Mouse (Mus musculus) macrophage (primary cell): ENCODE measurements around the gene Lgr6. TPM values are rescaled to one million over a fixed set of nuclear protein-coding genes. Genes with fewer than 3 reads are reported as not detected.

Experiments
- H3K27ac ChIP-seq: fragments of 350-480 bp; formaldehyde crosslinking; 2 replicates; pipeline ENCODE4 v1.9.0; 2021
- H3K36me3 ChIP-seq: fragments of 350-480 bp; formaldehyde crosslinking; 2 replicates; pipeline ENCODE4 v1.9.0; 2021; ENCODE audit errors: inconsistent target
- H3K4me3 ChIP-seq: fragments of 350-480 bp; formaldehyde crosslinking; 2 replicates; pipeline ENCODE4 v1.9.0; 2021; ENCODE audit errors: inconsistent target
- H3K79me2 ChIP-seq: fragments of 350-480 bp; formaldehyde crosslinking; 2 replicates; pipeline ENCODE4 v1.9.0; 2021; ENCODE audit errors: inconsistent target
- WGBS: methylation state at CpG from one replicate; pipeline ENCODE4 v1.1.7; 2026; ENCODE audit warnings: inconsistent platforms; ENCODE audit not compliant: missing documents; 5-methylcytosine and 5-hydroxymethylcytosine counted together
- polyA plus RNA-seq: library from polyadenylated mRNA; stranded (reverse); fragments of 250-400 nt; gene quantifications from 3 replicates; pipeline ENCODE4 v1.2.4, GENCODE M21; 2018; ENCODE audit warnings: inconsistent platforms

Lgr6 gene
- polyA plus RNA-seq, 1 experiment from 2014 or later, result not detected

DNA sequence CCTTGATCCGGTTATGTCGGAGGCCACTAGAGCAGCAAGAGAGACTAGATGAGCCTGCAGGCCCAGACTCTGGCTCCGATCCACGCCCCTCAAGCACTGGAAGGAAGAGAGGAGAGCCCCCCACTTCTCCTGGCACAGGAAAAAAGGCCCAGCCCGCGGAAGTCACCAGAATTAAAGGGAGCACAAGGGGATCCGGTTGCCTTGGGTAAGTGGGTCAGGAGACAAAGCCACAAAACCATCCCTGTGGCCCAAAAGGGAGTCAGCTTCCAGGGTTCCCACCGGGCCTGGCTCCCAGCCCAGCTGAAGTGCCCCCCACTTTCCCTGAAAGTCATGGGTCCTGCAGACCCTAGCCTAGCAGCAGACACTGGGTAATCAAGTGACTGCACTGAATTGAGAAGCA, 106.8 kb downstream of the Lgr6 start:
- H3K36me3 ChIP-seq, result no peaks in the 10 kb centered on the region
- 79% methylated on average over 8 of the region's 8 CpGs for WGBS
- H3K4me3 ChIP-seq, result no peak overlapping the region
- no peak overlapping the region for H3K27ac ChIP-seq
- H3K79me2 ChIP-seq, result no peaks in the 10 kb centered on the region

DNA sequence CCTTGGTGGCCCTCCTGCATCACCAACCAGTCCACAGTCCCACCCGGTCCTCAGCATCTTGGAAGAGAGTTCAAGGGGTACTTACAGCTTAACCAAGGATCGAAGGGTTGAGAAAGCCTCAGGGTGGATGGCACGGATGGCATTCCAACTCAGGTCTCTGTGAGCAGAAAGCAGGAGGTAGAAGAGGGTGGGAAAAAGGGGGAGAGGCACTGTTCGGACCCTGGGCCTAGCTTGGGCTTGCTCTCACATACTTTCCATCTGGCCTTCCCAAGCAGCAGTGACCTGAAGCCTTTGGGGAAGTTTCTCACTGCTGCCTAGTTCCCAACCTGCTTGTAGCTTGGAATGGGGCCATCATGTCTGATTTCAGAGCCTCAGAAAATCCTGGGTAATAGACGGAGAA, 107.5 kb downstream of the Lgr6 start:
- H3K4me3 ChIP-seq, result no peak overlapping the region
- H3K36me3 ChIP-seq, result no peaks in the 10 kb centered on the region
- H3K79me2 ChIP-seq, result no peaks in the 10 kb centered on the region
- H3K27ac ChIP-seq, result no peak overlapping the region
- 92% methylated on average over 4 of the region's 5 CpGs for WGBS

DNA sequence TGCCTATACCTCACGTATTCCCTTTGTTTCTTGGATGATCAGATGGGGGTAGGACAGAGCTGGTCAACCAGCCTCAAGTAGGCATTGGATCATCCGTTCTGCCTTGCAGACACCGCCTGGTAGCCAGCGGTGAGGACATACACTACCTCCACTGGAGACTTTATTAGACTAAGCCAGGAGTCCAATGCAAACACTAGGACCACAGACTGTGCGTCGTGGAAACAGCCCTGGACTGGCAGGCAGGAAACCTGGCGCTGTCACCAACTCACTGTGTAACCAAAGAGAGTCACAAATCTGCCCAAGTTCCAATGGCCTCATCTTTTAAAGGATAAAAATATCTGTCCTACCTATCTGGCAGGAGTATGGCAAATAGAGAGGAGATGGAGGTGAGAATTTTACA, 108.6 kb downstream of the Lgr6 start:
- WGBS, result 85% methylated on average over 7 of the region's 7 CpGs
- H3K4me3 ChIP-seq, result no peak overlapping the region
- no peak overlapping the region for H3K27ac ChIP-seq
- no peaks in the 10 kb centered on the region for H3K79me2 ChIP-seq
- no peaks in the 10 kb centered on the region for H3K36me3 ChIP-seq

DNA sequence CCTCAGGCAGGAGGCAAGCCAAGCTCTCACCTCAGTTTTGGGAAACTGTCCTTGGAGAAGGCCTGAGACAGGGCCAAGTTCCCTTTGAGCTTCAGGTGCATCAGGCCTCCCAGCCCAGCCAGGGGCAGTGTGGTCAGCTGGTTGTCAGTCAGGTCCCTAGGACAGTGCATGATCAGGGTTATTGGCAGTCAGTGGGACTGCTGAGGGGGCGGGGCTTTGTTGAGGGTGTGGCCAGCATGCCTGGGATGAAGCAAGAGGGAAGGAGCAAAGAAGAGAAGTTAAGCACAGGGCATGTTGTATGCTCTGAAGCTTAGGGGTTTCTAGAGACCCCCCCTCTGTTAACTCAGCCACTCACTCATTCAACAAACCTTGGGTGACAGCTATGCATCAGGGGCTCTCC, 109.1 kb downstream of the Lgr6 start:
- Histone ChIP-seq H3K79me2 (no peaks in the 10 kb centered on the region), H3K36me3 (no peaks in the 10 kb centered on the region), H3K27ac (no peak overlapping the region), H3K4me3 (no peak overlapping the region)
- 21% methylated on average over 1 of the region's 1 CpGs for WGBS

DNA sequence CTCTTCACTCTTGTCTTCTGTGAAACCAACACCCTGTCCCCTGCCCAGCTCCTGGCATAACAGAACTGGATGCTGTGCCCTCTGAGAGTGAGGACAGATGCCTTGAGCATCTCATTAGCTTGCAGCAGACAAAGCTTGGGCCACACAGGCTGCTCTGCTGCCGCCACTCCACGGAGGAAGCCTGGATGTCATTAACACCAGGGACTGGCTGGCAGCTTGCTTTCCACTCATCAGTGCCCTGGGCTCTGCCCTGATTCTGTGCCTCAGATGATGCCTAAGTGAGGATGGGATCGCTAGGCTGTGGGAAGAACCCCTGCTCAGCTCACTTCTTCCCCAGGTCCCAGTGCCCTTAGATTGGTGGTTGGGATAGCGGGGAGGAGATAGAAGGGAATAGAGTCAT, 109.6 kb downstream of the Lgr6 start:
- H3K4me3 ChIP-seq, result no peak overlapping the region
- WGBS, result 98% methylated on average over 4 of the region's 4 CpGs
- no peaks in the 10 kb centered on the region for H3K79me2 ChIP-seq
- H3K36me3 ChIP-seq, result no peaks in the 10 kb centered on the region
- H3K27ac ChIP-seq, result no peak overlapping the region

DNA sequence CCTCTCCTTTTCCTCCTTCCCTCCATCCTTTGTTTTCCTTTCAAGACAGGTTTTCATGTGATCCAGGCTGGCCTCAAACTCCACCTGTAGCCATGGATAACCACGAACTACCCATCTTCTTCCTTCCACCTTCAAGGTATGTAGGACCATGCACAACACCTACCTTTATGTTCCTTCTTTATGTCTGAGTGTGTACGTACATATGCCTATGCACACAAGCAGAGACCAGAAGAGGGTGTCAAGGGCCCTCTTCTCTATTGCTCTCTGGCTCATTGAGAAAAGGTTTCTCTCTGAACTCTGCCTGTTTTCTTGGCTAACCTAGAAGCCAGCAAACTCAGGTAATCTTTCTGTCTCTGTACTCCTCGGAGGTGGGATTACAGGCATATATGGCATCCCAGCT, 110.3 kb downstream of the Lgr6 start:
- no peak overlapping the region for H3K4me3 ChIP-seq
- H3K79me2 ChIP-seq, result no peaks in the 10 kb centered on the region
- no peak overlapping the region for H3K27ac ChIP-seq
- WGBS, result 87% methylated on average over 3 of the region's 3 CpGs
- H3K36me3 ChIP-seq, result no peaks in the 10 kb centered on the region

DNA sequence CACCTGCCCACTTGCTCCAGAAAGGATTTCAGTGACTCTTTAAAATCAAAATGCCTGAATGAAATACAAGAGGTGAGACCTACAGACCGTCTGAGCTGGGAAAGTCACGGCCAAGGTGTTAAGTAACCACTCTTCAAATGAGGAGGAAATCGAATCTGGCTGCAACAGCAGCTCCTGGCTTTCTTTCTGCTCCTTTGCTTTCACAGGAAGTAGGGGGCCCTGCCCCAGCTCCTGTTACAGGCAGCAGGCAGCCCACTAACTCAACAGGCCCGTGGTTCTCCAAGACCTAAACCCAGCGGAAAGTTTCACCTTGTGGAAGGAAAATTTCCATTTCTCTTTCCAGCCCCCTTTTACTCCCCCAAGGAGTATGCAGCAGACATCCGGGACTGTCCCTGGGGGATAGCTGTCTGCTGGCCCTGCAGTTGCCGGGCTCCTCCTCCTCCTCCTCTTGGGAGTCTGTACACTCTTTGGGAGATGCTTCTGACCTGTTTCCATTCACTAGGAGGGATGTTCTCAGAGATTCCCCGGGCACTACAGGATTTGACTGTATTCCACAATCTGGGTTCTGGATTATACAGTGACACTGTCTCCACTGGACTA, 112.9 kb downstream of the Lgr6 start:
- H3K79me2 ChIP-seq, result no peaks in the 10 kb centered on the region
- no peaks in the 10 kb centered on the region for H3K36me3 ChIP-seq
- no peak overlapping the region for H3K4me3 ChIP-seq
- H3K27ac ChIP-seq, result no peak overlapping the region
- WGBS, result 41% methylated on average over 8 of the region's 8 CpGs

DNA sequence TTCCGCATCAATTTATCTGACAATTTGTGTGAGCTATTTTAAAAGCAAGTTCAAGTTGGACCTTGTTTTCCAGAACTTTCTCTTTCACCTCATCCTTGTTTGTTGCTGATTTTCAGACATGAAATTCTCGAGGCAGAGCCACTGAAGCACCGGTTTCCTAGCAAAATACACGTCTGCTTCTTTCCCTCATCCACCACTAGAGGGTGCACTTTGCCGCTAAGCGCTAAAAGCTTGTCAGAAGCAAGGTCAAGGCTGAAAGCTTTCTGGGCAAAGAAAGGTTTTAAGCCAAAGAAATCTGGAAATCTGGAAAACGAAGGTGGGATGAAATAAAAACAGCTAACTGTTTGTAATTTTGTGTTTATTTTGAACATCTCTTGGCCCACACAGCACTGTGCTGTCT, 115.7 kb downstream of the Lgr6 start:
- Histone ChIP-seq H3K79me2 (no peaks in the 10 kb centered on the region), H3K4me3 (no peak overlapping the region), H3K36me3 (no peaks in the 10 kb centered on the region), H3K27ac (no peak overlapping the region)
- 10% methylated on average over 7 of the region's 7 CpGs for WGBS

DNA sequence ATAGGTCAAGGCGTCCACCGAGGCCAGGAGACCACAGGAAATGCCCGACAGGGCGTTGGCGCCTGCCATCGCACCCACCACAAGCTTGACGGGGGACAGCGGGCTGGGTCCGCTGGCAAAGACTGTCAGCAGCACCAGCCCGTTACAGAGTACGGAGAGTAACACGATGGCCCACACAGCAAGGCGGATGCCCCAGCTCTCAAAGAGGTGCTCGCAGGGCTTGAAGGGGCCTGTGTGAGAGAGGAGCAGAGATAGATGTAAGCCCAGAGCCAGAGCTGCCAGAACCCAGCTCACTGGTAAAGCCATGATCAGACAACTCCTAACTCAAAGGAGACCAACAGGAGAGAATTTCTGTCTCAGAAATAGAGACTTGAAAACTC, 117.1 kb downstream of the Lgr6 start:
- 19% methylated on average over 14 of the region's 14 CpGs for WGBS
- no peak overlapping the region for H3K27ac ChIP-seq
- no peaks in the 10 kb centered on the region for H3K79me2 ChIP-seq
- H3K36me3 ChIP-seq, result no peaks in the 10 kb centered on the region
- H3K4me3 ChIP-seq, result no peak overlapping the region

DNA sequence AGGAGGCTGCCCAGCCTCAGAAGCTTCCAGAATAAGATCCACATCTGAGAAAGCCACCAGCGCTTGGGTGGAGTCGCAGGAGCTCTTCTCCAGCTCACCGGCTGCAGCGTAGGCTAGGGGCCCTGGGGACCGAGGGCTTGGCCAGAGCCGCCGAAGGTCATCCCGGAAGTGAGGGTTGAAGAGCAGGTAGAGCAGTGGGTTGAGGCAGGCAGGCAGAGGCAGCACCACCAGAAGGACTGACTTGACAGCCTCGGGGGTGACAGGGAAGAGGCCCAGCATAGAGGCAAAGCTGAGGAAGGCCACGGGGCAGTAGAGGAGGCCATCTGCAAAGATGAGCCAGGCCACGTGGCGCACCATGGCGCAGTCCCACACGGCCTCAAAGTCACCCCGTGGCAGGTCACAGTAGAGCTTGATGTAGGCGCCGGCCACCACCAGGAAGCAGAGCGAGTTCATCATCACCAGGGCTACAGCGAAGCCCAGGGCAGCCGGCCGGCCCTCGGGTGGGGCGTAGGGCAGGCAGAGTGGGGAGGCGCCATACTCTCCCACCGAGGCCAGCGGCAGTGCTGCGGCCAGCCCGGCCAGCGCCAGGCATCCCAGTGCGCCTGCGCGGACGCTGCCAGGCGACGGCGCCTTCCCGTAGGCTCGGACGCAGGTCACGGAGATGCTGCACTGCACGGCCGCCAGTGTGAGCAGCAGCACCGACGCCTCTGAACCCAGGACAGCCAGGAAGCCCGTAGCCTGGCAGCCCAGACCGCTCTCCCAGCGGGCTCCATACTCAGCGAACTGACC, 117.7 kb downstream of the Lgr6 start:
- Histone ChIP-seq H3K36me3 (no peaks in the 10 kb centered on the region), H3K27ac (no peak overlapping the region), H3K79me2 (no peaks in the 10 kb centered on the region), H3K4me3 (no peak overlapping the region)
- 26% methylated on average over 48 of the region's 48 CpGs for WGBS

DNA sequence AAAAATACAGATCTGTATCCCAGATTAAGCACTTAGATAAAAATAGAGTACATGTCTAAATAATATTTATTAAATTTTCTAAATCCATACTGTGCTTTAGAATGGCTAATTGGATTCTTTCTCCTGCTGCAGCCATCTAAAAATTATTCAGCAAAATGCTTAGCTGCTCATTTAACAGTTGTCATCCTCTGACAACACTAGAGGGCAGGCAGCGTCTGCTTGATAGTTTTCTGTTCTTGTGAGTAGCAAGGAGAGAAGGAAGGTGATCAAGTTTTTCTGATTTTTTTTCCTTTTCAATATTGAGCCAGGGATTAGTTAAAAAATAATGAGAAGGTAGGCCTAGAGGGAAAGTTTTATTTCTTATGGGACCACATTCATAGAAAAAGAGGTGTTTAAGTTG, 132.2 kb downstream of the Lgr6 start:
- H3K36me3 ChIP-seq, result no peaks in the 10 kb centered on the region
- no peak overlapping the region for H3K4me3 ChIP-seq
- H3K27ac ChIP-seq, result no peak overlapping the region
- no peaks in the 10 kb centered on the region for H3K79me2 ChIP-seq
- 92% methylated on average over 1 of the region's 1 CpGs for WGBS

DNA sequence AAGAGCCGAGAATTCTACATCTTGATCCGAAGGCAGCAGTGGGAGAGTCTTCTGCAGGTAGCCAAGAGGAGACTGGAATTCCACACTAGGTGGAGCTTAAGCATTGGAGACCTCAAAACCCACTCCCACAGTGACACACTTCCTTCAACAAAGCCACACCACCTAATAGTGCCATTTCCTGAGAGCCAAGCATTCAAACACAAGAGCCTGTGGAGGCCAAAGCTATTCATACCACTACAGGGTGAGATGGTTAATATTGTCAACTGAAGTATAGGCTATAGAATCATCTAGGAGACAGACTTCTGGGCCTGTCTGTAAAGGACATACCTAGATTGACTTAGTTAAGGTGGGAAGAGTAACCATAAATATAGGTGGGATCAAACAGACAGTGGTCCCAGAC, 139.6 kb downstream of the Lgr6 start:
- Histone ChIP-seq H3K36me3 (no peaks in the 10 kb centered on the region), H3K27ac (no peak overlapping the region), H3K4me3 (no peak overlapping the region), H3K79me2 (peaks cover 31% of the 10 kb centered on the region; the same call in 1 of the 2 replicates)
- 92% methylated on average over 2 of the region's 2 CpGs for WGBS

DNA sequence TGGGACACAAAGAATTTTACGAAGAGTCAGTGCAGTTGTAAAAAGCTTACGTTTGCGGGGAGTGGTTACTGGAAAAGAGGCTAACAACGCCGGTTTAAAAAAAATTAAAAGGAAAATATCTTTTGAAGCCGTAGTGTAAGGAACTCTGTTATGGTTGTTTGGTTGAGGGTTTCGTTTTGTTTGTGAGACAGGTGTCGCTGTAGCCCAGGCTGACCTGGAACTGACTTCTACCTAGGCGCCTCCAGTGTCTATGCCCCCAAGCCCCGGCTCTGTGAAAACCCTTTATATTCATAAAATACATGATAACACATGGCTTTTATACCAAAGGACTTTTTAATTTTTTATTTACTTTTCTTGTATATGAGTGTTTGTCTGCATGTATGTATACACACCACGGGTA, 142.3 kb downstream of the Lgr6 start:
- H3K79me2 ChIP-seq, result peaks cover 31% of the 10 kb centered on the region; the same call in 1 of the 2 replicates
- peak overlapping the region; percentile 78 for H3K4me3 ChIP-seq
- 5% methylated on average over 11 of the region's 11 CpGs for WGBS
- no peaks in the 10 kb centered on the region for H3K36me3 ChIP-seq
- H3K27ac ChIP-seq, result peak overlapping the region; percentile 32

DNA sequence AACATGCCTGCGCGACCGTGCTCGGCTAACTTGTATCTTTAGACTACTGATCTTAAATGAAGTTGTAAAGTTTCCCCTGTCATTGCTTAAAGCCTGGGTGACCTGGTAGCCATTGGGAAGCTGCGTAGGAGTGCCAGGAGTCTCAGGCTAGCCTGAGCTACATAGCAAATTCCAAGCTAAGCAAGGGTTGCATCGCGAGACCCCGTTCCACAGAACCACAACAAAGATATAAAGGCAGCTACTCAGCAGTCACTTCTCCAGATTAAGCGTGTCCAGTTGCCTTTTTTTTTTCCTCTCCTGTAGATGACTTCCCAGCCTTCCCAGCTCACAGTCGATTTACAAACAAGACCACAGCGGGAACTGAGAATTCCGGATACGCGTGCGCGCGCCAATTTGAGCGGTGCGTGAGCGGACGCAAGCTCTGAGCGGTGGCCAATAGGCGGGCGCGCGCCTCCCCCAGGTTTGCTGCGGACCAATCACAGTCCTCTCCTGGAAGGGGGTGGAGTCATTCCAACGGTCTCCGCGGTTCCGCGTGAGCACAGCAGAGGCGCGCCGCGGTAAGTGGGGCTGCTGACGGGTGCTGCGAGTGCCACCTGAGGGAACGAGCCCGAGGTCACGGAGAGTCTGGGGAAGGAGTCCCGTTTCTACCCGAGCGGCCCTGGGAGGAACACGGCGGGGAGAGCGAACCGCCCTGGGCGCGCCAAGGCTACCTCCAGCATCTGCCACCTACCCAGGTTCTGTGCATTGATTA, 142.8 kb downstream of the Lgr6 start, which contains the start of gene Ube2t:
TSS of gene Ube2t (plus strand) at position 513 of the 751 bp plus-strand sequence.
- Histone ChIP-seq H3K36me3 (no peaks in the 10 kb centered on the region), H3K27ac (peak within 1 kb of the TSS; percentile 32), H3K4me3 (peak within 1 kb of the TSS; percentile 78), H3K79me2 (peaks cover 31% of the 10 kb centered on the region; the same call in 1 of the 2 replicates)
- 2% methylated on average over 50 of the region's 50 CpGs for WGBS

DNA sequence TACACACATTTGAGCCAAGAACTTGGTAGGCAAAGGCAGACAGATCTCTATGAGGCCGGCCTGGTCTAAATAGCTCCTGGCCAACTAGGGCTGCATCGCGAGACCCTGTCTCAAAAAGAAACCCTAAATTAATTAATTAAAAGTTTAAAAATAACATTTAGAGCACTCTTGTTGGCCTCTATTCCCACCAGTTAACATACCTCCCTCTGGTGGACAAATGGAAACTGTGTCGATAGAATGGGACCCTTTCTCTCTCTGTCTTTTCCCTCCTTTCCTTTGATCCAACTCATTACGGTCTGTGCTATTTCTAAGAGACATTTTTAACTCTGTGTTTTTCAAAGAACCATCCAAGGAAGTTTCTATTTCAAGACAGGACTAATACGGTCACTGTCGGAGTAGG, 144.4 kb downstream of the Lgr6 start:
- Histone ChIP-seq H3K79me2 (peaks cover 26% of the 10 kb centered on the region; the same call in 1 of the 2 replicates), H3K36me3 (no peaks in the 10 kb centered on the region), H3K27ac (no peak overlapping the region), H3K4me3 (no peak overlapping the region)
- 69% methylated on average over 7 of the region's 7 CpGs for WGBS
